Mouse (Mus musculus): ENCODE measurements around the gene Dnah6. TPM values are rescaled to one million over a fixed set of nuclear protein-coding genes. Genes with fewer than 3 reads are reported as not detected.

Dnah6 gene
- polyA plus RNA-seq, 1 experiment, result 9.9 TPM

DNA sequence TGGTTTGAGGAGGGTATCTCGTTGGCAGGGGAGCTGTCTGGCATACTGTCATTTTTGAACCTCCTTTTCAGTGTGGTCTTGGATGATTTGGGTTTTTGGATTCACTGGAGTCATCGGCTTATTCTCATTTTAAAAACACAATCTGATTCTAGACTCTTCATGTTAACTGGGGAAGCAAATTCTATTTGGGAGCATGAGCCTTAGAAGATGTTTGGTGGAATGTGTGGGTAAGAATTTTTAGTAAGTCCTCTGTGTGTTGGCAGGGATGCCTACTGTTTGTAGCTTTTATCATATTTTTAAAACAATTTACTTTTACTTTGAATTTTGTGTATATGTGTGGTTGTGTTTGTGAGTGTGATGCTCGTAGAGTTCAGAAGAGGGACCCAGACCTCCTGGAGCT, 175.5 kb downstream of the Dnah6 start:
- Histone ChIP-seq H3K4me3 (ENCODE audit: control insufficient read depth, low read depth, low read length) (no peak overlapping the region), H3K4me1 (ENCODE audit: control insufficient read depth, insufficient read depth, low read length) (no peaks in the 10 kb centered on the region), H3K36me3 (ENCODE audit: control insufficient read depth, insufficient read depth, low read length) (no peaks in the 10 kb centered on the region), H3K27ac (ENCODE audit: control insufficient read depth, insufficient read depth, low read depth, low read length) (no peak overlapping the region), H3K27me3 (ENCODE audit: control insufficient read depth, insufficient read depth, low read length) (no peaks in the 10 kb centered on the region)
- TF ChIP-seq POLR2A (IDR thresholded peaks at IDR 0.05; ENCODE audit: control insufficient read depth, low read depth, low read length) (no peak), CTCF (IDR thresholded peaks at IDR 0.05; ENCODE audit: control insufficient read depth, insufficient read depth, insufficient replicate concordance, low read depth, low read length) (no peak)

DNA sequence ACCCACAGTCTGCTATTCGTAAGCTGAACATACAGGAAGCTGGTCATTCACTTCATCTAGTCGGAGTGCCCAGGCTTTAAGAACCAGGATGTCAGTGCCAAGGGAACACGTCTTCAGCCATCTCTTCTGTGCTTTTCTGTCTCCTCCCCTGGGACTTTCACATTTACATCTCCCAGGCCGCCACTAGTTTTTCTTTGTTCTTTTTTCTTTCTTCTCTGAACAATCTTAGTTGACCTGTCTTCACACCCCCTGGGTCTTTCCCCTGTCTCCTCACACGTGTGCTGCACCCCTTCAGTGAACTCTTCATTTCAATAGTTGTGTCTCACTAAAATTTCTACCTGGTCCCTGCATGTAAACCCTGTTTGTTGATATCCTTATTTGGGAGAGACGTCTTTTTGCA, 179.2 kb downstream of the Dnah6 start:
- Histone ChIP-seq H3K4me1 (ENCODE audit: control insufficient read depth, insufficient read depth, low read length) (no peaks in the 10 kb centered on the region), H3K36me3 (ENCODE audit: control insufficient read depth, insufficient read depth, low read length) (no peaks in the 10 kb centered on the region), H3K4me3 (ENCODE audit: control insufficient read depth, low read depth, low read length) (no peak overlapping the region), H3K27me3 (ENCODE audit: control insufficient read depth, insufficient read depth, low read length) (no peaks in the 10 kb centered on the region), H3K27ac (ENCODE audit: control insufficient read depth, insufficient read depth, low read depth, low read length) (no peak overlapping the region)
- TF ChIP-seq CTCF (IDR thresholded peaks at IDR 0.05; ENCODE audit: control insufficient read depth, insufficient read depth, insufficient replicate concordance, low read depth, low read length) (no peak), POLR2A (IDR thresholded peaks at IDR 0.05; ENCODE audit: control insufficient read depth, low read depth, low read length) (no peak)

DNA sequence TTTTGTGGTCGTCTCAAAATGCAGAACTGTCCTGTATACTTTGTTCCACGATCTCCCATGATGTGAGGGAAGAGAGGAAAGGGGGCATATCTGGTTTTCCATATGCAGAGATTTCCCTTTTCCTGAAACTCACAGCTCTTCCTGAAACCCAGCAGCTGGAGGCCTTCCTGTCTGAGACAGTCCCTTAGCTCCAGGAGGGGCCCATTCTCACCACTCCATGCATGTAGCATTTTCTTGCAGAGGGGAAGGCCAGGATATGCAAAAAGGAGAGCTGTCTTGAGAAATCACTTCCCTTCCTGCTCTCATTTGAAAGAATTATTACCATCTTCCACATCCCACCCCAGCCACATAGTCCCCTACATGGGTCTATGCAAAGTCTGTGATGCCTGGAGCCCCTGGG, 183.2 kb downstream of the Dnah6 start:
- Histone ChIP-seq H3K27me3 (ENCODE audit: control insufficient read depth, insufficient read depth, low read length) (no peaks in the 10 kb centered on the region), H3K4me1 (ENCODE audit: control insufficient read depth, insufficient read depth, low read length) (no peaks in the 10 kb centered on the region), H3K36me3 (ENCODE audit: control insufficient read depth, insufficient read depth, low read length) (no peaks in the 10 kb centered on the region), H3K4me3 (ENCODE audit: control insufficient read depth, low read depth, low read length) (no peak overlapping the region), H3K27ac (ENCODE audit: control insufficient read depth, insufficient read depth, low read depth, low read length) (no peak overlapping the region)
- no peak for TF ChIP-seq POLR2A (IDR thresholded peaks at IDR 0.05; ENCODE audit: control insufficient read depth, low read depth, low read length)

DNA sequence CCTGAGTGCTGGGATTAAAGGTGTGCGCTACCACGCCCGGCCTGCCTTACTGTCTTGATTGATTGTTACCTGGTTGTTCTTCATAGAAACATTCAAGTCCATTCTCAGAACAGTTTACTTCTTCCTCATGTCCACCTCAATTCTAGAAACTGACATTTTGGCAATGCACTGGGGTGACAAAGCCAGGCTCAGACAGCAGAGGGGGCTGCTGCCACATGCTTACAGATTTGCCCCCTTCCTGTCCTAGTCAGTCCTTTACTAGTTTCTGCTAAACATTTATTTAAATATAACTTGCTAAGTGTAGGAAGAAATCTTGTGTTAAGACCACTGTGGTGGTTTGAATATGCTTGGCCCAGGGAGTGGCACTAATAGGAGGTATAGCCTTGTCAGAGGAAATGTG, 192.6 kb downstream of the Dnah6 start:
- Histone ChIP-seq H3K27ac (ENCODE audit: control insufficient read depth, insufficient read depth, low read depth, low read length) (no peak overlapping the region), H3K4me3 (ENCODE audit: control insufficient read depth, low read depth, low read length) (no peak overlapping the region), H3K27me3 (ENCODE audit: control insufficient read depth, insufficient read depth, low read length) (no peaks in the 10 kb centered on the region), H3K4me1 (ENCODE audit: control insufficient read depth, insufficient read depth, low read length) (no peaks in the 10 kb centered on the region), H3K36me3 (ENCODE audit: control insufficient read depth, insufficient read depth, low read length) (no peaks in the 10 kb centered on the region)
- TF ChIP-seq CTCF (IDR thresholded peaks at IDR 0.05; ENCODE audit: control insufficient read depth, insufficient read depth, insufficient replicate concordance, low read depth, low read length), result no peak
- TF ChIP-seq POLR2A (IDR thresholded peaks at IDR 0.05; ENCODE audit: control insufficient read depth, low read depth, low read length), result no peak

DNA sequence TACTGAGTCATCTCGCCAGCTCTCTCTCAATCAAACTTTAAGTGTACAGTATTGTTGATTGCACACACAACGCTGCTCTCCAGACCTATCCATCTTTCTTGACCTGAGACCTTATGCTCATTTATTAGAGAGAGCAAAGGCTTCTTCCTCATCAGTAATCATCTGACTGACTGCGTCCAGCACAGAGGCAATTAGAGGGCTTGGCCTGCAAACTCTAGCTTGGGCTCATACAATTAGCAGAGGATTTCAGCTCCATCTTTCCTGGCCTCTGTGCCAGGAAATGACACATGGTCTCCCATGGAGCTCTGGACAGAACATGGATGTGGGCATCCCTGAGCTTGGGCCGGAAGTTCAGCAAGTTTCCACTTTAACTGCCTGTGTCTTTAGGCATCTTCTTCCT, 193.6 kb downstream of the Dnah6 start:
- H3K27ac ChIP-seq (ENCODE audit: control insufficient read depth, insufficient read depth, low read depth, low read length), result no peak overlapping the region
- no peak overlapping the region for H3K4me3 ChIP-seq (ENCODE audit: control insufficient read depth, low read depth, low read length)
- no peaks in the 10 kb centered on the region for H3K27me3 ChIP-seq (ENCODE audit: control insufficient read depth, insufficient read depth, low read length)
- H3K4me1 ChIP-seq (ENCODE audit: control insufficient read depth, insufficient read depth, low read length), result no peaks in the 10 kb centered on the region
- no peak for TF ChIP-seq POLR2A (IDR thresholded peaks at IDR 0.05; ENCODE audit: control insufficient read depth, low read depth, low read length)
- TF ChIP-seq CTCF (IDR thresholded peaks at IDR 0.05; ENCODE audit: control insufficient read depth, insufficient read depth, insufficient replicate concordance, low read depth, low read length), result no peak
- H3K36me3 ChIP-seq (ENCODE audit: control insufficient read depth, insufficient read depth, low read length), result no peaks in the 10 kb centered on the region

DNA sequence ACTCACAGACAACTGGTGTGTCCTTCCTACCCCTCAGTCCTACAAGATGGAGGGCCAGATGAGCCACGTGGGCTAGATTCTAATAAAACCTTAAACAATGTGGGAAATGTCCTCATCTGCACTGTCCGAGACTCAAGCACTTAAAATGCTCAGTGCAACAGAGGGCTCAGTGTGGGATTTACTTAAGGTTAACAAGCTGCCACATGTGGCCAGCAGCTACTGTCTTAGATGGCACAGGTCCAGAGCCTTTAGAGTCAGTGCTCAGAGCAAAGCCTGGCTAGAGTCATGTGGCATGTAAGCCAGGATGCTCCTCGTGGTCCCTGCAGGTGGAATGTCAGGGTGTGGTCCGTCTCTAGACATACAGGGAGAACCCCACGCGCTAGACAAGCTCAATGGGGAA, 194.6 kb downstream of the Dnah6 start:
- no peaks in the 10 kb centered on the region for H3K36me3 ChIP-seq (ENCODE audit: control insufficient read depth, insufficient read depth, low read length)
- H3K4me1 ChIP-seq (ENCODE audit: control insufficient read depth, insufficient read depth, low read length), result no peaks in the 10 kb centered on the region
- no peaks in the 10 kb centered on the region for H3K27me3 ChIP-seq (ENCODE audit: control insufficient read depth, insufficient read depth, low read length)
- TF ChIP-seq POLR2A (IDR thresholded peaks at IDR 0.05; ENCODE audit: control insufficient read depth, low read depth, low read length) (no peak), CTCF (IDR thresholded peaks at IDR 0.05; ENCODE audit: control insufficient read depth, insufficient read depth, insufficient replicate concordance, low read depth, low read length) (no peak)
- no peak overlapping the region for H3K4me3 ChIP-seq (ENCODE audit: control insufficient read depth, low read depth, low read length)
- H3K27ac ChIP-seq (ENCODE audit: control insufficient read depth, insufficient read depth, low read depth, low read length), result no peak overlapping the region

DNA sequence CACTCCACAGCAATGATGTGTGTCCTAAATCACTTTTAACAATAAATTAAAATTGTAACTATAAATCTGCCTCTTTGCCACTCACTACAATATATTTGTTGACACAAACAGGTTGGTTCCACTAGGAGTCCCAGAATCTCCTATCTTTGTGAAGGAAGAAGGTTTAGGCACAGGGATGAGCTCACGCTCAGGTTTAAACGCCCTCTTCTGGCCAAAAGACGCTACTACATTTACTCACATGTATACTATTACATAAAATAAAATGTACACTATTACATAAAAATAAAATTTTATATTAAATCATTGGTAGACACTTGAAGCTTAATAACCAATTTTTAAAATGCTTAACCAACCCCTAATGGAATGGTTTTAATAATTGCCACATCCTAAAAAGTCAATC, 201.4 kb downstream of the Dnah6 start:
- Histone ChIP-seq H3K27ac (ENCODE audit: control insufficient read depth, insufficient read depth, low read depth, low read length) (no peak overlapping the region), H3K36me3 (ENCODE audit: control insufficient read depth, insufficient read depth, low read length) (no peaks in the 10 kb centered on the region), H3K4me1 (ENCODE audit: control insufficient read depth, insufficient read depth, low read length) (no peaks in the 10 kb centered on the region), H3K27me3 (ENCODE audit: control insufficient read depth, insufficient read depth, low read length) (no peaks in the 10 kb centered on the region), H3K4me3 (ENCODE audit: control insufficient read depth, low read depth, low read length) (no peak overlapping the region)
- TF ChIP-seq CTCF (IDR thresholded peaks at IDR 0.05; ENCODE audit: control insufficient read depth, insufficient read depth, insufficient replicate concordance, low read depth, low read length) (no peak), POLR2A (IDR thresholded peaks at IDR 0.05; ENCODE audit: control insufficient read depth, low read depth, low read length) (no peak)

DNA sequence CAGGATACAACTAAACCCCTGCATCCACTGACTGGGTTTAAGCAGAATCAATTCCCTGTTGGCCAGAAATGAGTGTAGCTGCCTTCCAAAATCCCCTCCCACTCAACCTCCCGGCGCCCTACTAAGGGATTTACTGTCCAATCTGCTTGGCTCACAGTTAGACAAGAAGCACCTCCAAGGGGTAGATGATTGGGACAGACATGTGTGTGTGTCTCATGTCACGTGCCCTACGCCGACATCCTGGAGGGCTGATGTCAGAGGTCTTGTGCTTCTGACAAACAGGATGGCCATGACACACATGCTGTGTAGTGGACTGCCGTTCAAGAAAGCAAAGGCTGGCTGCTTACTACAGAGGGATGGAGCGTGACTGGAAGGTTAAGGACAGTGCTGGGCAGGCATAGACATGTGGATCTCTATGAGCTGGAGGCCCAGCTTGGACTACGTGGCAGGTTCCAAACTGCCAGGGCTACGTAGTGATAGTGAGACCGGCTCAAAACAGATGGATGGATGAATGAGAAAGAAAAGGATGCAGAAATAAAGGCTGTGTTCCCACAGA, 202.6 kb downstream of the Dnah6 start:
- Histone ChIP-seq H3K27ac (ENCODE audit: control insufficient read depth, insufficient read depth, low read depth, low read length) (no peak overlapping the region), H3K36me3 (ENCODE audit: control insufficient read depth, insufficient read depth, low read length) (no peaks in the 10 kb centered on the region), H3K4me1 (ENCODE audit: control insufficient read depth, insufficient read depth, low read length) (no peaks in the 10 kb centered on the region), H3K4me3 (ENCODE audit: control insufficient read depth, low read depth, low read length) (no peak overlapping the region), H3K27me3 (ENCODE audit: control insufficient read depth, insufficient read depth, low read length) (no peaks in the 10 kb centered on the region)
- no peak for TF ChIP-seq CTCF (IDR thresholded peaks at IDR 0.05; ENCODE audit: control insufficient read depth, insufficient read depth, insufficient replicate concordance, low read depth, low read length)
- TF ChIP-seq POLR2A (IDR thresholded peaks at IDR 0.05; ENCODE audit: control insufficient read depth, low read depth, low read length), result no peak

All from testis, adult 2 months (tissue).